Mouse (Mus musculus) T-helper 2 cell (primary cell): ENCODE data around the gene Ndufaf2.

Experiments
- in situ Hi-C: fragments of 300-600 bp; cut with MboI, MseI; formaldehyde crosslinking; loops from one replicate; pipeline ENCODE4 v1.15.1; 2025; ENCODE audit warnings: high pct_unique_total_duplicates

The Ndufaf2 gene

DNA sequence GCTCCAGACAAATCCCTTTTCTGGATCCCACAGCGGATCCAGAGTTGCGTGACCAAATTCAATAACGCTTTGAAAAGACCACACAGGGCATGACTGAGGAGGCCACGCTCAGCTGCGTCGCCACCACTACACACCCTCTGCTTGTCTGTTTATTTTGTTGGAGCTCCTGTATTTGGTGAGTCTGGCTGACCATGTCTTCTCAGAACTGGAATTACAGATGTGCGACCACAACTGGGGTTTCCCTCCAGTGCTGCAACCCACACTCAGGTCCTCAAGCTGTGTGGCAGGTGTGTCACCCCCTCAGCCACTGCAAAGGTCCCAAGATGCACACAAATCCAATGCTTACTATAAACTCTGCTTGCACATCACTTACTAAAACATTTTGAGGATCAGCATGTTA lies 66.1 kb downstream of the Ndufaf2 start:
- in situ Hi-C loops: no loop called here

DNA sequence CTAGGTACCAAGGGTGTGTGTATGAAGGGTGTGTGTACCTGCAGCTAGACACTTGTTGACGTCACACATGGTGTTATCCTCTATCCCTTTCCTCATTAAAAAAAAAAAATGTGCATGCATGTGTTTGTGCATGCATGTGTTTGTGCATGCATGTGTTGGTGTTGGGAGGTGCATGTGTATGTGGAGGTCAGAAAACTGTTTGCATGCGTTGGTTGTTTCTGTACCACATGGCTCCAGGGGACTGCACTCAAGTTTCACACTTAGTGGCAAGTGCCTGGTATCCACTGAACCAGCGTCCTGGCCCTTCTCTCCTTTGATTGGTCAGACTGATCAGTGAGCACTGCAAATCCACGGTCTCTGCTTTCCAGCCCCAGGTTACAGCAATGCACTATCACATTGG lies 71.7 kb downstream of the Ndufaf2 start:
- in situ Hi-C loops: no loop called here

DNA sequence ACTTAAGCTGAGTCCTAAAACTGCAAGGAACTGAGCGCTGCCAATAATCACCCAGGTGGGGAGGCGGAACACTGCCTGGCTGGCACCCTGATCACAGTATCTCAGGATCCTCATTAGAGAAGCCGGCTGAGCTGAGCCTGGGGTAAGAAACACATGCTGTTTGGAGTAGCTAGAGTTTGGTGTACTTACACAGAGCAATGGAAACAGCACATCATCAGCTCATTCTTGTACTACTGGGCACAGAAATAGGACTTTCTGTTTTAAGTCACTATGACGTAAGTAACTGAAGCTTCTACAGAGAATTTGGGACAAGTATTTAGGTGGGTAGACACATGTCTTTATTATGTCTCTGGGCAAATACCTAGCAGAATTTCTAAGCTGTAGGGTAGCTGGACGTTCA lies 72.4 kb downstream of the Ndufaf2 start:
- in situ Hi-C loops: no loop called here

DNA sequence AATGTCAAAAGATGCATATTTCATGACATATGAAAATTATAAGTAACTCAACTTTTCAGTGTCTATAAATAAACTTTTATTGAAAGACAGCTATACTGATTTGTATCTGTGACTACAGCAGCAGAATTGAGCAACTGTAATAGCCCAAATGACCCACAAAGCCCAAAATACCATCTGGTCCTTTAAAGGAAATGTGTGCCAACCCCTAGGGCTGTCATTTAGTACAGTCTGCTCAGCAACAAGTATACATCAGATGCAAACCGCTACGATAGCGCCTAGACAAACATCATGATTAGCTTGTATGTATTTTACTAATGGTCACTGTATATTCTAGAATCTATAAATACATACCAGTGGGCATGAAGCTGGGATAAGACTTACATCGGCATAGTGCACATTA lies 74.3 kb downstream of the Ndufaf2 start:
- in situ Hi-C loops: no loop called here

DNA sequence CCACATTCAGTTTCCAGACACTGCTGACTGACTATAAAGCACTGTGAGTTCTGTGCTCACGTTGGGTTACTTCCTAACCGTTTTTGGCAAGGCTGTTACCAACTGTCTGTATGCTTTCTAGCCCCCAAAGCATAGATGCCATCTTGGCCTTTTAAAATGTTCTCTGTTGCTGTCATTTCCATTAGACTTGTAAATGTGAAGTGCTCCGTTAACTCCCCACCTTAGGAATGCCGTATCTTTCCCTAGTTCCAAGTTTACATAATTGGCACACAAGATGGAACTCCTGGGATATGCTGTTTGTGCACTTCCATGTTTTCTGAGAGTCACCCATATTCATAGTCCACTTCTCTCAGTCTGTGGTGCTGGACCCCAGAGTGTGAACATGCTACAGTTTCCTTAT lies 80.5 kb downstream of the Ndufaf2 start:
- in situ Hi-C loops: no loop called here

DNA sequence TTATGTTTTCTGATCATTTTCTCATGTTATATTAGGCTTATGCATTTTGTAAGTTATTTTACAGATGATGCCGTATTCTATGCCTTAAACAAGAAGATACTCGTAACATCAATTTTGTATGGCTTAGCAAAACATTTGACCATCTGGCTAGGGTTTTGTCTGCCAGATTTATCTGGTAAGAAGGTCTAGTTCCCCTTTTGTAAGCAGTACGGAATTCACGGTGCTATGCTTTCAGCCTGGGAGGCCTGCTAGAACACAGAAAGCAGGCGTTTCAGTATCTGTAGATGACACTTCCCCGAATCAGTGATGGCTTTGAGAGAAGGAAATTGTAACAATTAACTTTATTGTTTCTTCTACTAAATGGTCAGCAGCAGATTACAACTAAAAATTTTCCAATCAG lies 80.9 kb downstream of the Ndufaf2 start:
- in situ Hi-C loops: no loop called here

DNA sequence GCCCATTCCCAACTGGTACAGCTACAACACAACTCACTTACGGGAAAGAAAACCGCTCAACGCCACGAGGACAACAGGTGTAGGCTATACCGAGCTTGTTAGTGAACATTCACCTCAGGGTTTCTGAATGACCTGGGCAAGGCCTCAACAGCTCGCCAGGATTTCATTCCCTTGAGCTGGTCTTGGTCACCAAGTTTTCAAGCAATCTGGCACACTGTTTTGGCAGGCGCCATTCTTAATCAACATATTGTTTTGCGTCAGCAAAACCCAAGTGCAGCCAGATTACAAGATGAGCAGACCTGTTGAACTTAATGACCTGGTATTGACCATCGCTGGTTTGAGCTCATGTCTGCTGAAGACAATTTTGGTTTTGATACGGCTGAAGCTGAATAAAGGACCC lies 88.3 kb downstream of the Ndufaf2 start:
- in situ Hi-C loops: no loop called here

DNA sequence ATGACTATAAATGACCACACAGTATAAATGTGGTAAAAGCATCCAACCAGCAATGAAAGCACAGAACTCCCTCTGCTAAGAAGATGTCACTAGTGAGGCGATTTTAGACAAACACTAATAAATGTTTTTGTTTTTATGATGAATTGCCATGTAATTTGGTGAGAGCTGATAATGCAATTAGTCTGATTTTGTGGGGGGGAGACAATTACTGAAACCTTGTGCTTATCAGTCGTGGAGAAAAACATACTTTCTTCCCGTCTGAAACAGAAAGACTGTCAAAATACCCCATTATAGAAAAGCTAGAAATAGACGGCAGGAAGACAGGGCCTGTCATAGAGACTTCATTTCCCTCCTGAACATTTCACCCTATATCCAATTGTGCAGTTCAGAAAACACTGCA lies 89.3 kb downstream of the Ndufaf2 start:
- in situ Hi-C loops: no loop called here

DNA sequence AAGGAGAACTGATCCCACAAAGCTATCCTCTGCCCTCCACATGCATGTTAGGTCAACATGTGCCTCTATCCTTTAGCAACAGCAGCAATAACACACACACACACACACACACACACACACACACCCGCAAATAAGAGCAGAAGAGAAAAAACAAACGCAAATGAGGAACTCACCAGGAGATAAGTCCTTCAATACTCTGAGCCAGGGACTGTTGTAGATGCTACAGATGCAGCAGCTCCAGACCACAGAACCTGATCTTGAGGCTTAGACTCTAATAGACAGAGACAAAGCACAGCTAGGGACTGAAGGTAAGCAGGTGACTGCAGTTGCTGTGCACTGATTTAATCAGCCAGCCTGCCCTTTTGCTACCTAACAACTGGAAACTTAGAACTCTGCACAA lies 92.4 kb downstream of the Ndufaf2 start:
- in situ Hi-C loops: no loop called here

DNA sequence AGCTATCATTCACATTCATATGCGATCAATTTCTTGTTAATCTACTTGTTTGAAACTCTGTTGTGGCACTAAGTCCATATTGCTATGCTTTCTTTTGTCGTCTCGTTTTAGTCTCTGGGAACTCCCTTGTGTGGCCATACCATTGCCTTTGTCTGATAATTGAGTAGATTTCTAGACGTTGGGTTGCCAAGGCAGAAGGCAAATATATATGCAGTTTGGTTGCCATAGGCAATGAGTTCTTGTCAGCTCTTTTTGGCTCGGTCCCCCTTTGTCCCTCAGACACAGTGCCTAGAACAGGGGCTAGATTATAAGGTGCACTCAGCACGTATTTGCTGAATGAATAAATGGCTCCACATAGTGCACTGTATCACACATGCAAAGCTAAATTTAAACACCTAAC lies 94.1 kb downstream of the Ndufaf2 start:
- in situ Hi-C loops: no loop called here

DNA sequence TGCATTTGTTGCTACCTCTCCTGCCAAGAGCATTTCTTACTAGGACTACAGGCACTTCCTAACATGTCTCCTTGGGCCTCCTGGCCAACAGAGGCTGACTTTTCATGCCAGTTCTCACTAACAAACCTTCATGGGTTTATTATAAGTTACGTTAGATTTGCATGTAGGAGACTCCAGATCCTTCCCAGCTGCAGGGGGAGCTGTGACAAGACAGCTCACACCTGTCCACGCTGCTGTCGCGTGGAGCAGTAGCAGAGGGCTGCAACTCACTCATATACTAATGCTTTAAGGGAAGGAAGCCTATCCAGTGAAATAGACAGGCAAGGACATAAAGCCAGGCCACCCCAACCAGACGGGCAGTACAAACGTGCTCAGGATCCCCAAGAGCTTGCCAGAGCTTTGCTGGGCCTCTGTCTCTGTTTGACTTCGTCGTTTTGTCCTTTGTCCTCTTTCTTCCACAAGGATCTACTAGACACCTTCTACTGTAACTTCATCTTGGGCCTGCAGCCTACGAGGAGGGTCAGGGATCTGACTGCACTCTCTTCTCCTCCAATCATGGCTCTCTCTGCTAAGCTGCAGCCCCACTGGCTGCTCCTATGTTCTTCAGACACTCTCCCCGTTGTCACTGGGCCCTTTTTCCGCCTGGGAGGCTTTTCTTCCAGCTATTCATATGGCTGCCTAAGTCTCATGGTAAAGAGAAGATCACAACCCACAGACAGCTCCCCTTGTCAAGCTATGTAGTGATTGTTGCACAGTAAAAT lies 94.9 kb downstream of the Ndufaf2 start:
- in situ Hi-C loops: no loop called here

DNA sequence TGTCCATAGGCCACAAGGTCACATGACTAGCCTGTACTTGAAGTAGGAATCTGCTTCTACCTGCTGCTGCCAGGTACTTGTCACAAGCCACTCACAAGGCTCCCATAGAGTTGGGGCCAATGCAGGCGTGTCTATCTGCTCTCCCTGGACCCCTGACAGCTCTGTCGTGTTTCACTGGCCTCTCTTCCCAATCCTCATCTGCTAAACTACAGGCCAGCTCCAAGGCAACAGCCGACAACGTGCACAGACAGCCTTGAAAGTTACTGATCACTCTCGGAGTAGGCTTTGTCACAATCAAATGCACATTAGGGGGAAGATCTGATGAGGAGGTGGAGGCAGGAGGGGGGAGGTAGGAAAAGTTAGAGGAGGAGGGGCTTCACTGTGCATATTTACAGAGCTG lies 95.5 kb downstream of the Ndufaf2 start:
- in situ Hi-C loops: no loop called here

DNA sequence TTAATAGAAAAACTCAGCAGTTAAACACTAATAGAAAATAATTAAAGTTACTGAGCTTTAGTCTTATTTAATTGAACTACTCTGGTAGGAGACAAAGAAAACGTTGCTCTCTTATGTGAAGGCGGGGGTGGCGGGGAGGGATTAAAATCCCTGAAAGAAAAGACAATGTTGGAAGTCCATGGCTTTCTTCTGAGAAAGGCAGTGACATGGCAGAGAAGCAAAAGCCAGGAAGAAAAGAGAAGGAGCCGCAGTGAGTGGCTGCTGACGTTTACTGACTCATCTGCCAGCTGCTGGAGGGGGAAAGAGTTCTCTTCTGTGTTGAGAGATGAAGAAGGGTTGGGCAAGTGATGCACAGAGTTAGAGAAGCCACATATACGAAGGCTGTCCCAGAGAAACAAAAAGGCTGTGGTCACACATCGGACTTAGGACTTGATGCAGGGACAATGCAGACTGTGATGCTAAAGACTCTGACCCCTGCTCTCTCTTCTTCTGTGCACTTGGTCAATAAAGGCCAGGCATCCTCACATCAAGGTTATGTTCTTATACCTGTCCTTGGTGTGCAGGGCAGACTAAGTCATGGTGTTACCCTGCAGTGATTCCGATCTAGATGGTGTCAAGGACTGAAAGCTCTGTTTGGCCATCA lies 97.4 kb downstream of the Ndufaf2 start:
- in situ Hi-C loops: no loop called here

DNA sequence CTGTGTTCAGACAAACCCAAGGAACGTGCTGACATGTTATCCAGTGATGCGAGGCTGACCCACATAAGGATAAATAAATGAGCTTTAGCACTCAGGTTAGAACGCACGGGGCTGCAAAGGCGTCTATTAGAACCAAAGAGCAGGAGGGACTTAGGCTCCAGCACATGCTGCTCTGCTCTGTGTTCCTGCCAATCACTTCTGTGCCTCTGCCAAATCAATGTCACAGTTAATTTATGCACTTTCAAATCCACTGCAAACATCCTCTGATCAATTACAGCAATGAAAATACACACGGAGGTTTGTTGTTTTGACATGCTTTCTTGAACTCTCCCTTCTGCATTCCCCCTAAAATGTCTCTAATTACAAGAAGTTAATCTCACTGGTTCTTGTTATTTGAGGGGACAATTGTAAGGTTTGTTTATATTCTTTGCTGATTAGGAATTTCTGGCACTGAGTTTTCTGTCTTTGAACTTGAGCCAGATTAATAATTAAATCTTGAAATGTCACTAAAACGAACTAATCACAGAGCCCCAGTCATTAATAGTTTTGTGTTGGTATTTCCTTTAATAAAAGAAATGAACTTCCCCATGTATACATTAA lies 98.0 kb downstream of the Ndufaf2 start:
- in situ Hi-C loops: no loop called here

DNA sequence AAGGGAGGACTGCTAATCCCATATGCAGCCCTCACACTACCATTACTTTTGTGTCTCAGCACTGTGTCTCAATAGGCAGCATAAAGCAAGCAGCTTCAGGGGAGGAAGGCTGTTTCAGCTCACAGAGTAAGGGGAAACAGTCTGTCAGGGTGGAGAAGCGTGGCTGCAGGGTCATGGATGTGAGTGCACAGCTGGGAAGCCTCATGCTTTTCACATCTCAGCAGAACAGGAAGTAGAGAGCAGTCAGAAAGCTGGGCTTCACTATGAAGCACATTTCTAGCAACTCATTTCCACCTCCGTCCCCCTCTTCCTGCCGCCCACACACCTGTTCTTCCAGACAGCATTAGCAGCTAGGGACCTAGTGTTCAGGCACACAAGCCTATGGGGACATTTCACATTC lies 101.5 kb downstream of the Ndufaf2 start:
- in situ Hi-C loops: no loop called here

DNA sequence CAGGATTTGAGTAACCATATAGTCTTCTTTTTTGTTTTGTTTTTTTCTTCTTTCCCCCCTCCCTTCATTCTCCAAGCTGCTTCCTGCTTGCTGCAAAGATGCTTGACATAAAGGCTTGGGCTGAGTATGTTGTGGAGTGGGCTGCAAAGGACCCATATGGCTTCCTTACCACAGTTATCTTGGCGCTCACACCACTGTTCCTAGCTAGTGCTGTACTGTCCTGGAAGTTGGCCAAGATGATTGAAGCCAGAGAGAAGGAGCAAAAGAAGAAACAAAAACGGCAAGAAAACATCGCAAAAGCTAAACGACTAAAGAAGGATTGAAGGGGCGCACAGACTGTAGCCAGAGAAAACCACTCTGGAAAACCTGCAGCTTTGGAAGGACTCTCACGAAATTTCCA lies 111.1 kb downstream of the Ndufaf2 start:
- in situ Hi-C loops: loop anchor here (10.0 kb wide), 1 partner anchor 153 kb away; no protein-coding TSS in a partner anchor

DNA sequence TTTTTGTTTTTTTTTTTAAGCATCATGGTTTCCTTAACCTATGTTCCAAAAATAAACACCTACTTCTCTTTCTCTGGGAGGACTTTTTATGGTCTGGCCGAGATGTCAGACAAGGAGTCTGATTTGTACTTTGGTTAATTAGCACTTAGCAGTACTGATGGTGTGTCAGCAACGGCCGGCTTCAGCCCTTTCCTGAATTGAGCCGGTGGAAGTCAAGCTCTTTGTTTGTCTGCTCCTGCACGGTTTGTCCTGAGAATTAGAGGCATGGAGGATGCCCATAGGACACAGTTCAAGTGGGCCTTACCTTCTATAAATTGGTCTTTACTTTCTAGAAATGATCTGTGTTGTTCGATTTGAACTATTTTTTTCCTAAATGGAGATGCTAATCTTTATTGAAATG lies 111.5 kb downstream of the Ndufaf2 start:
- in situ Hi-C loops: loop anchor here (10.0 kb wide), 1 partner anchor 152 kb away; no protein-coding TSS in a partner anchor

DNA sequence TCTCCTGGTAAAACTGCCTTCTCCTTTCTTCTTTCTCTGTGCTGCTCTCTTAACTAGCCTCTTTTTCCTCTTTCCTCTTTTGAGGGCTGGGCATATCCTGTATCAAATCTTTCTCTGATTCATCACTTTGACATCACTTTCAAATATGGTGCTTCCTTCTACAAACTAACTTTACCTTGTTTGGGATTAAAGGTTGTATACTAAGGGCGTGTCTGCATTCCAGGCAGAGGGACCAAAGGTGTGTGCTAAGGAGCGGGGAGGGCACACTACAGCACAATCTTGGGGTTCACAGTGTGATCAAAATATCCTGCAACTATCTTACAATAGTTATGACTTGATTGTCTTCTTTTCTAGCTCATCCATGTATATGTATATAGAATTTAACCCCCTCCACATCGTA lies 112.4 kb downstream of the Ndufaf2 start:
- in situ Hi-C loops: loop anchor here (10.0 kb wide), 1 partner anchor 151 kb away; no protein-coding TSS in a partner anchor

DNA sequence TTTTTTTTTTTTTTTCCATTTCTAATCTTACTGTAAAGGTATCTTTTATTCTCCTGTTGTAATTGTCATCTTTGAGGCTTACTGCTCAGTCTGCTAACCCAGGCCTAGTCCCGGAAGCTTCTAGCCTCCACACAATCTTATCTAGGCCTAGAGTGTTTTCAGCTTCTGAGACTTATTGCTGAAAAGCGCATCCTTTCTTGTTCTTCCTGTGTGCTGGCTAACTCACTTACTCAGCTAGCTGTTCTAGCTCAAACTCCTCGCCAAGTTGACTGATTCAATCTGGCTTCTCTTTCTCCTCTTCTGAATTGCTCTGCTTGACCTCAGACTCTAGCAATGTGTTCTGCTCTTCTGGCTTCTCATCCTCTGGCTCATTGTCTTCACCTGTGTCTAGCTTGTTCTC lies 112.8 kb downstream of the Ndufaf2 start:
- in situ Hi-C loops: loop anchor here (10.0 kb wide), 1 partner anchor 151 kb away; no protein-coding TSS in a partner anchor

DNA sequence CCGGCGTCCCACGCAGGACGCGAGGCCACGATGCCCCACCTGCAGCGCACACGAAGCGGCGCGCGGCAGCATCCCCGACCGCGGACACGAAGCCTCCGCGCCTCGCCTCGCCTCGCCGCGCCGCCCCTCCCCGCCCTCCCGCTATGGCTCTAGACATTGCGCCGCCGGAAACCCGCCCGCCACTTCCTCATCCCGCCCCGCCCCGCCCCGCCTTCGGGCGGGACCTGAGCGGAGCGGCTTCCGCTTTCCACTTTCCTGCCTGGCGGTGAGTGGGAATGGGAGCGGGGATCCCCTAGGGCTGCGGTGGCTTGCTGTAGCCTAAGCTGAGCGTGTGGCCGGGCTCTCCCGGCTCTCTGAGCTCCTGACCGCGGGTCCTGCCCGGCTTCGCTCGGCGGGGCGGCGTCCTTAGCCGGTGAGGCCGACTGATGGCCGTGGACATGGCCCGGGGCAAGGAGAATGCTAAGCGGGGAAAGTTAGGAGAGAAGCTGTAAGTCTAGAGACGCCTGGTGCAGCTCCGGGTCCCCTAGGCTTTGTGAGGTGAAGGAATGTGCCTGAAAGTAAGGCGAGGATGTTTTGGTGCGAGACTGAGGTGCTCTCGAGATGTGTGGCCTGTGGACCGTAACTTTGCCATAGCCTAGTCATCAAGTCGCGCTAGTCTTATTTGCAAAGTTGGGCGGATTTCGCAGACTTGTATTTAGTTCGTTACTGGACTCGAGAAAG lies 114.0 kb downstream of the Ndufaf2 start, which contains the start of gene Smim15:
Gene Smim15, plus strand, starts transcription at position 225 of the 720 bp plus-strand sequence.
- in situ Hi-C loops: loop anchor here (10.0 kb wide), 1 partner anchor 150 kb away; no protein-coding TSS in a partner anchor

DNA sequence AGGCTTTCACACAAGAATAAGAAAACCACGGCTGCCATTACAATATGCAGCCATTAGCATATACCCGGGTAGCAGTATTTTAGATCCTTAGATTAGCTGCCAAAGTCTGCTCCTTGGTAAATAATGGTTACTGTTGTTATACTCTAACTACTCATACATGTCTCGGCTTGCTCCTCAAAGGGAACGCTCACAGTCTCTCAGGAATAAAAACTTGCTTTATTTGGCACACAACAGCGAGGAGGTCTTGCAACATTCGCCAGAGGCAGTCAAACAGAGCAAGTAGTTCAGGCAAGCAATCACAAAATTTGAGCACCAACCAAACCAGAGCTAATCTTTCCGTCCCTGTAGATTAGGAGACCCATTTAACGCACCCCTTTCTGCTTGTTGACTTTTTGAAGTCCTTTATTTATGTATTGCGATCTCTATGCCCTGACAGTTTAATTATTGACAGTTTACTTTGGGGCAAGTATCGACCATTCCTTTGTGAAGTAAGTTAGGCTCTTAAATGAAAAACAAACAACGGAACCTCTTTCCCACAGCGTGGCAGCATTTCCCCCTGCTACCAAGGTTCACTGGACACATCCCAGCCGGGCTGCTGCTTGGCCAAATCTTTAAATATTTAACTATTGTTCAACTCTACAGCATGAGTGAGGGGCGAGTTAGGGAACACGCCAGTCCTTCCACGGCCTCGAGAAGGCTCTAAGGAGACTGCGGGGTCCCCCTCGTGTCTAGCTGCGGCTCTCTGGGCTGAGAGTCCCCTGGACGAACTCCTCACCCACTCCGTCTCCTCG lies 114.8 kb downstream of the Ndufaf2 start:
- in situ Hi-C loops: loop anchor here (10.0 kb wide), 1 partner anchor 149 kb away; no protein-coding TSS in a partner anchor
